Mouse (Mus musculus): ENCODE measurements around the gene Slc17a5. TPM values are rescaled to one million over a fixed set of nuclear protein-coding genes. Genes with fewer than 3 reads are reported as not detected.

The Slc17a5 gene
- 1 to 10 TPM; 6.5 to 6.9 TPM for total RNA-seq (2021)

DNA sequence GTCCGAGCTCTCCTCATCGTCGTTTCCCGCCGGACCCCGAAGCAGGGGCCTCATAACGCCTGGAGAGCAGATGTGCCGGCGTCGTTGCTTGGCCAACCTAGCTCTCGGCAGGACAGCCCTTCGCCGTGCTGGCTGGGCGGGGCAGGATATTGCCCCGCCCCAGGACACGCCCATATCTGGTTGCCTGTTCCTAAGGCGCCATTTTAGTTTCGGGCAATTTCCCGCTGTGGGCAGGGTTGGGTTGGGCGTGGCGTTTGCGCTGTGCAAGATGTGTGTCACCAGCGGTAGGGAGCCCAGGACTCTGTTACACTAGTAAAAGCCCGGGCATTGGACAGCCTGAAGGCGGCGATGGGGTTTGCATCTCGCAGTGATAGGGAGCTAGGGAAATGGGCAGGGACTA lies at the start of gene Slc17a5:
Slc17a5 (minus strand) TSS at position 128 of the 400 bp plus-strand sequence.
- peak; percentile 93 to 96 for DNase-seq
- intact Hi-C loops (cut with DNase I): loop anchor here (5.0 kb wide), 1 partner anchor 61 kb away; no protein-coding TSS in a partner anchor

DNA sequence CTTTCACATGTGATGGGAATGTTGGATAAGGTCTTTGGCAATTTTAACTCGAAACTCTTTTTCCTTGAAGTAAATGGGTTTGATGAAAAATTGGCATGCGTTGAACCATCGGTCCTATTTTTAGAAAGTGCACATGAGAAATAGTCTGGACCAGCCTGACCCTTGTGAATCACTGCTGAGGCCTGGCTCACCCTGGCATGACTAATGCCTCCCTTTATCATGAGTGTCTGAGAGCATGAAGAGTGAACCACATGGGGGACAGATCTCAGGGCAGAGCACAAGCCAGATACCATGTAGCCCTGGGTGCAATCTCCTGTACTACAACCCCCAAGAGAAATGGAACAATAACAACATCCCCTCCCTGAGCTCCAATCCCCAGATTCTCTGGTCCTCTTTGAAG lies 46.1 kb upstream of the Slc17a5 start:
- no peak for DNase-seq
- intact Hi-C loops (cut with DNase I): no loop called here

DNA sequence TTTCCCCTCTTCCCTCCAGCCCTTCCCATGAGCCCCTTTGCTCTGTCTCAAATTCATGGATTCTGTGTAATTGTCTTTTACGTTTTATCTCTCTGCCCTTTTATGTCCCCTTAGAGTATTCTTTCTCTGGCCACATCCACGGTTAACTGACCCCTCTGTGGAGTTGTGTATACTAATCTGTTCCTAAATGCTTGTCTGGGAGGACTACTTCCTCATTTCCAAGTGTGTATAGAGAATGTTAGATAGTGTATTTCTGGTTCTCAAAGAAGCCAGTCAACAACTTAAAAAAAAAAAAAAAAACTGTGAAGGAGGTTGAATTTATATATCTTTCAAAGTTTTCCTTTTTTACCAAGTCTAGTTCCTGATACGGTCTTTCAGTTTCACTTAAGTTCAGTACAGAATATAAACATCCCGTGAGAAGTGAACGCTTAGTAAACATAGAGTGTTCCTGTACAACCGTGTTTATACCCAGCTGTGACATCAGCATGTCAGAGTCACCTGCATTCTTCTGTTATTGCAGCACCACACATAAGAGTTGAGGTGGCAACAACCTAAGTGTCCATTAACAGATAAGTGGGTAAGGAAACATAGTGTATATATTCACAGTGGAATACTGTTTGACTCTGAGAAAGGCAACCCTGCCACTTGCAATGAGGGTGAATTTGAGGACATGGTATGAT lies 44.1 kb upstream of the Slc17a5 start:
- intact Hi-C loops (cut with DNase I): loop anchor here (2.0 kb wide), 1 partner anchor 35 kb away; no protein-coding TSS in a partner anchor
- no peak for DNase-seq

DNA sequence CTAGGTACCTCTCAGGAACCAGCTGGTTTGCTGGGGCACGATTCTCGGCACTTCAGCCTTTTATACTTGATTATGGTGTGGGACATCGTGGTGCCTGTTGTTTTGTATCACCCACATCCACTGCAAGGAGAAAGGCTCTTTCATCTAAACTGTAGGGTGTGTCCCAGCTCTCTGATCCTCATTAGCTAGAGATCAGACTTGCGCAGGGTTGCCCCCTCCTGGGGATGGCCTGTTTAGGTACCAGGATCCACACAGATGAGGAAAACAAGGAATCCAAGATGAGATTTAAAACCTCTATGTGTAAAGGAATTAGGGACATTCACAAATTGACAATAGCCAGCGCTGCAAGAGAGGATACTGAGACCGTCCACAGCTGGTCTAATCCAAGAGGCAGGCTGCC lies 42.1 kb upstream of the Slc17a5 start:
- intact Hi-C loops (cut with DNase I): loop anchor here (2.0 kb wide), 1 partner anchor 33 kb away; no protein-coding TSS in a partner anchor
- peak in 1 of 2 experiments; percentile 8 for DNase-seq

DNA sequence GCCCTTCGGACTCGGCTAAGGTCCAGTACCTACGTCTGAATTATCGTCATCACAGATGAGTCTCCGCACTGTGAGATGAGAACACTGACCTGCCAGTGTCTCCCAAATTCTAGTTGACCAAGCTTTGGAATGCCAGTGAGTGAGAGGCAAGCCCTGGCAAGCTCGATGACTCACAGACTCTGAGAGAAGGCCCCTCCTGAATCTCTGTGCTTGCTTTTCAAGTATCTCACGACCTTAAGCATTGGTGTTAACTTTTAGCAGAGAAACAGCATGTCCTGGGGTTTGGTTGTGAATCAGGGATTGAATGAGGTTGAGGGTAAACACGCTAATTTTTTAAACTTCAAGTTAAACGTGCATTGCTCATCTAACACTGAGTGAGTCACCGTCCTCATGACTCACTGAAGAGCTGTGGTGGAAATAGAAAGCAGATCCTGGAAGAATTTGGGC lies 35.5 kb upstream of the Slc17a5 start:
- intact Hi-C loops (cut with DNase I): no loop called here

DNA sequence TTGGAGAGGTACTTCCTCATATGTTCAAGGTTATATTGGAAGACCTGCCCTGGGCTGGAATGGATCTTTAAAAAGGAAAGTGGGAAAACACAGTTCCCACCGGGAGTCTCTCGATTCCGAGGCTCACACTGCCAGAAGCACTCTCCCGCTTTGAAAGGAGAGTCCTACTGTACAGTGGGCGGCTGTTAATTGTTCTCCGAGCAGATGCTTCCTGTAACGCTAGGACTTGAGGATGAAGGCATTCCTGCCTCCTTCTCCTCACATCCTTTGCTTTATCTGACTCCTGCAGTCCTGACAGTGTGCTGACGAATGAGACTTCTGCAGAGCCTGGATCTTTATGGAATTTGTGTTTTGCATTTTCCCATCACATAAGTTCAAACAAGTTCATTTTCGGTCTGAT lies 31.4 kb upstream of the Slc17a5 start:
- intact Hi-C loops (cut with DNase I): no loop called here
- DNase-seq: no peak

More for the DNA sequence above, 35.5 kb upstream of the Slc17a5 start:
- no peak for DNase-seq

DNA sequence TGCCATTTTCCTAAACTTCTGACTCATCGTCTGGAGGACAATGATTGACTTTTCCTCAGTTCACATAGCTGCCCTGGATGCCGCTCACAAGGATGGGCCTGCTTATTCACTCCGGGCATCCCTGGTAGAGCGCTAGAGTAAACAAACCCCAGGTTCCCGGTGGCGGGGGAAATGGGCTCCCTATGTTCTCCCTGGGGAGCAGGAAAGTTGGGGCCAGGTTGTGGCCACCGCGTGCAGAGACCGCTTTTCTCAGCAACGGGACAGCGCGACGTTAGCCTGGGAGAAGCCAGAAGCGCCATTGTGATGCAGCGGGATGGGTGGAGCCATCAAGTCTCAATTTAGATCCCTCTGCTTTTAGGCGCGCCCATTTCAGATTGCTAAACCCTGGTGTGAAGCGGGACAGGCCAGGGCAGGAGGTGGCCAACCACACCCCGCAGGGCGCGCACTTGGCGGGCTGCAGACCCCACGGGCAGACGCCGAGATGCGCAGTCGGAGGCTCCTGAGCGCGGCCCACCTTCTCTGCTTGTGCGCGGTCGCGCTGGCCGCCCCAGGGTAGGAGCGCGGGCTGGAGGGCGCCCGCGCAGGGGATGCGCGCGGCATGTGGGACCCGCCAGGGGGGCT lies 27.7 kb upstream of the Slc17a5 start, which contains the start of gene Cd109:
Cd109 (plus strand) TSS at position 146 of the 621 bp plus-strand sequence.
- DNase-seq: peak; percentile 41 to 56
- intact Hi-C loops (cut with DNase I): no loop called here

DNA sequence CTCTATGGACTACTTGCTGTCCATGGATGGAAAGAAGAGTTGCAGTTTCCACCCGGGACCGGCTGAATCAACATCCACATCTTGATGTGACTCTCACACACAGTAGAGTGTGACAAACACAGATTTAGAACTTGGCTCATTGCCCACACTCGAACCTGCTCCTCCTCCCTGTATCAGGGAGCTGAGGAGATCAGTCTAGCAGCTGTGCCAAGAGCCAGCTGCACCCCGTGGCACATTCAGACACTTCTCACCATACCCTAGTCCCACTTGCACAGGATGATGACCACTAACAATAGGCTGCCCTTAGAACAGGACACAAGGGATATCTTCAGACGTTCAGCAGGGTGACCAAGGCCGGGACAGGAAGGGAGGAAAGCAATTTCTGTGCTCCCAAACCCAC lies 26.4 kb upstream of the Slc17a5 start:
- intact Hi-C loops (cut with DNase I): no loop called here
- DNase-seq: no peak

DNA sequence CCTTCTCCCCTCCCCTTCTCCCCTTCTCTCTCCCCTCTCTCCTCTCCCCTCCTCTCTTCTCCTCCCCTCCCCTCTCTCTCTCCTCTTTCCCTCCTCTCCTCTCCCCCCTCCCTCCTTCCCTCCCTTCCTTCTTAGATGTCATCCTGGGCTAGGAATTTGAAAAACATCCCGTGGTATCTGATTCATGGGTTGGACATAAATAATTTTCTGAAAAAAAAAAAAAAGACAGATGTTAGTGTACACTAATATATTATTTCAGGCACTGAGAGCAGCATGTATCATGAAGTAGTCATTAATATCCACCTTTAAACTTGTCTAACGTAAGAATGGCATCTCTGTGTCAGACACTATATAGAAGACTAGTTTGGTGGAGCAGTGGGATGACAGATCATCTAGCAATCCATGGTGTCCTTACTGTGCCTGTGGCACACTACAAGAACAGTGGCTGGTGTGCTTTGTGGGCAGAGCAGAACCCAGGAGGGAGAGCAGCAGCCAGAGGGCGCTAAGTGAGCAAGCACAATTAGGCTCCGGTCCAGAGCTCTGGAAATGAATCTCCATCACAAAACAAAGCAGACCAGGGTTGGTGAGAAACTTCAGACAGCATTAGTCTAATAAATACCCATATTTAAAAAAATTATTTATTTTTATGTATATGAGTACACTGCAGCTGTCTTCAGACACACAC lies 13.3 kb upstream of the Slc17a5 start:
- intact Hi-C loops (cut with DNase I): no loop called here
- DNase-seq: peak; percentile 18 to 32

DNA sequence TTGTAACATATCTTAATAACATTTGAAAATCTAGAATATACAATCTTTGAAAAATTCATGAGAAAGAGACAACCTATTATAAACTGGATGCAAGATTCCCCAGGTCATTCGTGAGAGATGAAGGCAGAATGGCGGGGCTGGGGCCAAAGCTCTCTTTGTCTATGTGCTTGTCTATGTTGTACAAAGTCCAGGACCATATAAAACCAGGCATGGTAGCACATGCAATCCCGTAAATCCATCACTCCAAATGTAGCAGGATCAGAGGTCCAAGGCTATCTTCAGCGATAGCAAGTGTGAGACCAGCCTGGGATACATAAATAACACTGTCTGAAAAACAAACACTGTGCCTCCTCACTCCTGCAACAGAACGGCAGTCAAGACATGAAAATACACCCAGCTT lies 12.1 kb upstream of the Slc17a5 start:
- intact Hi-C loops (cut with DNase I): no loop called here
- DNase-seq: no peak

DNA sequence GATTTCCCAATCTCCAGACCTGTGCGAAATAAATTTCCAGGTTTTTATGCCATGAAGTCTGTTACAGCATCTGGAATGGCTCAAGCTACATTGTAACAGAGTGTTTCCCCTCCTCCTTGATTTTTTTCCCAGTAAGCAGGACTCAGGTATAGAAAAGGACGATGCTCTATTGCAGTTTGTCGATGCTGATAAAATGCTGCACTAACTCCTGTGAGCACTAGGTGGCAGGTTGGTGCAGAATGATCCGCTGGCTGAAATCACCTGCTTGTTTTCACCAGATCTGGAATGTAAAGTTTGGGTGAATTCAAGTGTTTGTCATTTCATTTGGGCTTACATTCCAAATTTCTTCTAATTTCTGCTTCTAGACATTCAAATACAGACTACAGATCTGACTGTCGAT lies 9.0 kb upstream of the Slc17a5 start:
- peak in 1 of 2 experiments; percentile 47 for DNase-seq
- intact Hi-C loops (cut with DNase I): loop anchor here (1.0 to 2.0 kb wide), 2 partner anchors 34 to 49 kb away; no protein-coding TSS in a partner anchor

DNA sequence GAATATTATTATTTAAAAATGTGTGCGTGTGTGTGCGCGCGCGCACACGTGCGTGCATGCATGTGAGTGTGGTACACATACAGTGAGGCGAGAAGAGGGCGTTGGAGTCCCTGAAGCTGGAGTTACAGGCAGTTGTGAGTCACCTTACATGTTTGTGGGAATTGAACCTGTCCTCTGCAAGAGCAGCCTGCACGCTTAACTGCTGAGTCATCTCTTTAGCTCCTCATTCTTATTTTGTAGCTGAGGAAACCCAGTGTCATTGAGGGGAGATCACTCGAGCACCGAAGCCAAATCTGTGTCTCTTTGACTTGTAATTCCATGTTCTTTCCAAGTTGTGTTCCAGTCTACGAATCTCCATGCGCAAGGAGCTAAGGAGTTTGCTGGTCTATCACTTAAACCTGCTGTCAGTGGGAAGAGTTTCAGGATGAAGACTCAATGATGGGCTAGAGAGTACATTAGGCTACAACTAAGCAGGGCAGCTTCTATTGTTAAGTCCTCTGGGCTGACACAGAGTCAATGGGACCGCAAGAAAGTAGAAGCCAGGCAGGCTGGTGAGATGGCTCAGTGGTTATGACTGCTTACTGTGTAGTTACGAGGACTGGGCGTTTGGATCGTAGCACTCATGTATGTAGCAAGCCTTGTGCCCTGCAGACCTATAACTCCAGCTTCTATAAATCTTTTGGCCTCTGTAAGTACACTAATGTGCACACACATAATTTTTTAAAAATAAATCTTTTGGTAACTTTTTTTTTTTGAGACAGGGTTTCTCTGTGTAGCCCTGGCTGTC lies 8.1 kb upstream of the Slc17a5 start:
- DNase-seq: no peak
- intact Hi-C loops (cut with DNase I): loop anchor here (2.0 kb wide), 1 partner anchor 35 kb away; no protein-coding TSS in a partner anchor

DNA sequence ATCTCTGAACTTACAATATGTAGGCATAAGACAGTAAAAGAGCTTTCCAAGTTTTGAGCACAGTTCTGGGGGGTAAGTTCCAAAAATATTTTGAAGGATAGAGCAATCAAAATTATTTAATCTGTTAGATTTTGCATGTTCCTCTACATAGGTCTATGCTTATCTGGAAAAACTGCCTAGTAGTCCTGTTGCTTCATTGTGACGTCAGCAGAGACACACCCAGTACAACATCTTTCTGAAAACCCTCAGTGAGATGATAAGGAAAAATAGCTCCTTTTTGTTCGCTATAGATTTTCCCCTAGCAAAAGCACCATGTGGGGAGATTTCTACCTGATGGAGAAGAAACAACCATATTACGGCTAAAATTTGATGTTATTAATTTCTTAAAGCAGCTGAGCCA lies 7.4 kb upstream of the Slc17a5 start:
- intact Hi-C loops (cut with DNase I): no loop called here
- no peak for DNase-seq

DNA sequence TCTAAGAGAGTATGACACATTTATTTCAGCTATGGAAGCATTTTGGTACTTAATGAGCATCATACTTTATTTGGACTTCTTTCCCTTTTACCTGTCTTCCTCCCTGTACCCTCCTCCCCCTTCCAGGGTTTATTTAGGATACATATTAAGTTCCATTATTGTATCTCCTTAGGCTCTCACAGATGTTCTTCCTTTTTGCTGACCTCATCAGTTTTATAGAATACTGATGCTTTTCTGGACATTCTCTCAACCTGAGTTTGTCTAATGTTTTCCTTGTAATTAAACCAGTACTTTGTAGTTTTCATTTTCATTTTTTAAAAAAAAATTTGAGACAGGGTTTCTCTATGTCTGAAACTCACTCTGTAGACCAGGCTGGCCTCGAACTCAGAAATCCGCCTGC lies 2.6 kb upstream of the Slc17a5 start:
- DNase-seq: no peak
- intact Hi-C loops (cut with DNase I): no loop called here

DNA sequence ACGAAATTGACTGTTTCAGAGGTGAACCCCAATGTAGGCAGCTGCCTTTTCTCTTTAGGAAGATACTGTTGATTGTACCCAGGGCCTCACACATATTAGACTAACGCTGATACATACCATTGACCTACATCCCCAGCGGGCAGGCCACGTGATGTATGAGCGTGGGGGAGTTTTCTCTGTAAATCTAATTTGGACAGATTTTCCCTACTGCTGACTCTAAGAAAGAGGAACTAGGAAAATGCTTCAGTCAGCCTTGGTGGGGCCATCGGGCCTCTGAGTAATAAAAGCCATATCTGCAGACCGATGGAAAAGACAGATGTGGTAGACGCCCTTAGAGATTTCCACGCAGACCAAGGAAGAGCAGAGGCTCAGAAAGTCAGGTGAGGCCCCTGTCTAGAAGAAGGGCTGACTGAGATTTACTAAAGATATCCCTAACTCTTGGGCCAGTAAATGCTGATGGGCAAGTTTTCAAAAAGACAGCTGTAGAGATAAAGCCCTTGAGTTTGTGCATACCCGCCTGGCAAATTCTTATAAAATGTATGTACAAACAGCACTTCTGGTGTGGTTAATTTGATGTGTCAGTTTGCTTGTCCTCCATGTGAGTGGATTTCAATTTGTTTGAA lies 681 bp upstream of the Slc17a5 start:
- DNase-seq: peak in 1 of 2 experiments; percentile 13
- intact Hi-C loops (cut with DNase I): loop anchor here (5.0 kb wide), 1 partner anchor 61 kb away; no protein-coding TSS in a partner anchor

DNA sequence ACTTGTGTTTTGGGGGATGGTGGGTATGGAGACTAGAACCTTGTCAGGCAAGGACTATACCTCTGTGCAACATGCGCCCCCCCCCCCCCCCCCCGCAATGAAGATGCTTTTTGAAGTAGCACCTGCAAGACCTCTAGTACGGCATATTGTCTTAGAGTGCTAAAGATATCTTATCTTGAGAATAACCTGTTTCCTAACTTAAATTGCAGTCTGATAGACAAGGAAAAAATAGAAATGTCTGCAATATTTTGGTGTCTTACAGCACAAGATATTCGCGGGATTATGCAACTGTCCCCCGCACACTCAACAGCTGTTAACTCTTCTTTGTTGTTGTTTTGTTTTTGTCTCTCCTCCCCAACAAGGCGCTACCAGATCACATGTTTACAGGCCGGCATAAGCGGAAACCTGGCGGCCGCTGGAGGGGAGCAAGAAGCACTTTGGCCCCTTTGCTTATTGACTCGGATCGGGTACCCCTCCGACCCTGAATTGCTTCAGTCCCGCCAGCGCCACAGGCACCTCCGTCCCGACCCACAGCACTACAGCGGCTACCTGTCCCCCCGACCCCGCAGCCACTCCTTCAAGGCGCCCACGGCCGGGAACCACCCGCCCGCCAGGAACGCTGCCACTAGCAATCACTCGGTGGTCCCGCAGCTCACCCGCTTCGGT lies 490 bp downstream of the Slc17a5 start:
- intact Hi-C loops (cut with DNase I): loop anchor here (5.0 kb wide), 1 partner anchor 60 kb away; no protein-coding TSS in a partner anchor
- peak in 1 of 2 experiments; percentile 46 for DNase-seq

DNA sequence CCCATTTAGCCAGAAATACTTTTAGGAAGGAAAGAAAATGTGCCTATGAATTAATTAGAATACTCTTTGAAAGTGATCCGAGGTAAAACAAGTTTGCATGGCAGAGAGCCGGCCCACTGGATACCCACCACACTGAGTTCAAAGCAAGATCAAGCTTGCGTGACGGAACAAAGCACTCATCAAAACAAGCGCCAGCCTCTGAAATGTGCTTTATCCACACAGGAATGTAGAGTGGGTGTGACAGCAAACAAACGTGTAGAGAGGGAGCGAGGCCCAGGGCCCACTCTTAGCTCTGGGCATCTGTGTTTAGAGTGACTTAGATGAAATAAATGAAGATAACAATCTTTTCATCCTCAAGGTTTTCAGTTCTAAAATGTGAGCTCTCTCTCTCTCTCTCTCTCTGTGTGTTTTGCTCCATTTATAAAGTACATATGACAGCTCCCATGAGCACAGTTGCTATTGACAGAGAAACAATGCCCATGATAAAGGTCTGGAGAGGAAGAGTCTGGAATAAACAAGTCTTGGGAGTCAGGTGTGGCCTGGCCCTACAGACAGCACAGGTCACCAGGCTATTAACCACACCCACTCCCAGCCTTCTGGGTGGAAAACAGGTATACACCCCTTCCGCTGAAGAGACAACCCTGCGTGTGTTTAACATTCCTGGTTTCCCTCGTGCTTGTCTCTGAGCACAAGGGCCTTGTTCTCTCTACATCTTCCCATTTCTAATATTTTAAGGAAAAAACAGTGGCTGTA lies 8.0 kb downstream of the Slc17a5 start:
- no peak for DNase-seq

DNA sequence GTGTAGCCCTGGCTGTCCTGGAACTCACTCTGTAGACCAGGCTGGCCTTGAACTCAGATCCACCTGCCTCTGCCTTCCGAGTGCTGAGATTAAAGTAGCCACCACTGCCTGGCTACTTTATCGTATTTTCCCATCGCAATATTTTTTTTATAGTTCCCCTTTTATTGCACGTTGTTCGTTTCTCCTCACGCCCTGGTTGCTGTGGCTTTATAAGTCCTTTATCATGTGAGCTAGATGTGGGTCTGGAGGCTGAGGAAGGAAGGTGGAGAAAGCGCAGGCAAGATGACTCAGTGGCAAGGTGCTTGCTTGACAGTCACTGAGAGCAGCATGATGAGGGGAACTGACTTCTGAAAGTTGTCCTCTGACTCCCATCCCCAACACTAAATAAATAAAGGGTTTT lies 9.0 kb downstream of the Slc17a5 start:
- no peak for DNase-seq
- intact Hi-C loops (cut with DNase I): no loop called here

More for the DNA sequence above, 8.0 kb downstream of the Slc17a5 start:
- intact Hi-C loops (cut with DNase I): no loop called here

DNA sequence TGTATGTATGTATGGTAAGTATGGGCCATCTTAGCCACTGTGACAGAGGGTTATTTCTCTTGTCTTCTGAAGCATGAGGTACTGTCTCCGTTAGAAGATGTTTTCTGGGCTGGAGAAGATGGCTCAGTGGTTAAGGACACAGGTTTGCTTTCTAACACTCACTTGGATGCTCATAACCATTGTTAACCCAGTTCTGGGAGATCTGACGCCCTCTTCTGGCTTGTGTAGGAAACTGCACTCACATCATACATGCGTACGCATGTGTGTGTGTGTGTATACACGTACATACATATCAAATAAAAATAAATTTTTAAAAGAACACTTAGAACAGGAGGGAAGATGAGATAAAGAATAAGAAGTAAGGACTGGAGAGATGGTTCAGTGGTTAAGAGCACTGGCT lies 11.4 kb downstream of the Slc17a5 start:
- no peak for DNase-seq
- intact Hi-C loops (cut with DNase I): no loop called here
